Mouse (Mus musculus) CD8-positive naive resting alpha-beta T cell, adult 2 months (primary cell): ENCODE results near the gene Lingo3.

Experiments
- DNase-seq, 2 experiments: peaks; one replicate each; pipeline ENCODE4 v3.0.0; 2022; ENCODE audit warnings: low read depth in 2 of 2, low spot score in 2 of 2

Lingo3 gene

DNA sequence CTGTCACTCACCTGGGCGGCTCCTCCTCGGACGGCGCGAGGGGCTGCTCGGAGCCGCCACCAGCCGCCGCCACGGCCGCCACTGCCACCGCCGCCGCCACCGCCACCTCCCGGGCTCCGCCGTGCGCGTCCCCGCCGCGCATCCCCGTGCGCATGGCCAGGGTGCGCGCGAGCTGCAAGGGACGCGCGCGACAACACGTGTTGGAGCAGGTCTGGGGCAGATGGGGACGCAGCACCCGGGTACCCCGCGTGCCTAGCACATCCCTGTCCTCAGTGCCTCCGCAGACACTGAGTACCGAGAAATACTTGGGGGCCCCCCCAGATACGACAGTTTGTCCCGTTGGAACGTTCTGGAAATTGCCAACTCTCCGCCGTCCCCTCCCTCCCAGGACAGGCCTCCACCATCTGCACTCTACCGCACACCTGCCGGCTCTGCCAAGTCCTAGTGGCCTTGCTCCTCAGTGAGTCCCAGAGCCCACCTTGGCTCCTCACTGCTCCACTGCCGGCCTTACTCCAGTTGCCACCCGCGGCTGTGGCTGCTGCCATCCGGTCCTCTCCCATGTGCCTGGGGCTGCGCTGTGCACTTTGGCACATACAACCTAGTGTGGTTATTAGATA, at the start of gene Lingo3:
Lingo3 (minus strand) TSS at position 109 of the 617 bp plus-strand sequence.
- DNase-seq: no peak

DNA sequence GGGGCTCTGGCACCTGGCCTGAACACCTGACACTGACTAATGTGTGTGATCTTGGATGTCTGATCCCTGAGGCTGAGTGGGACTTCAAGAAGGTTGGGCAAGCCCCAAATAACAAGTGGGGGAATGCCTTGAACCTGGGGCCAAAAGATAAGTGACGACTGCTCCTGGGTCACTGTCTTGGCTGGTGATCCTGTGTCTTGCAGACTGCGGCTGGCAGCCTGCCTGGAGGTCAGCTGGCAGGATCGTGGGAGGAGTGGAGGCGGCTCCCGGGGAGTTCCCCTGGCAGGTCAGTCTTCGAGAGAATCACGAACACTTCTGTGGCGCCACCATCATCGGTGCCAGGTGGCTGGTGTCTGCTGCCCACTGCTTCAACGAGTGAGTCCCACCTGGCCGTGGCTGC, 43.3 kb upstream of the Lingo3 start:
- no peak for DNase-seq

DNA sequence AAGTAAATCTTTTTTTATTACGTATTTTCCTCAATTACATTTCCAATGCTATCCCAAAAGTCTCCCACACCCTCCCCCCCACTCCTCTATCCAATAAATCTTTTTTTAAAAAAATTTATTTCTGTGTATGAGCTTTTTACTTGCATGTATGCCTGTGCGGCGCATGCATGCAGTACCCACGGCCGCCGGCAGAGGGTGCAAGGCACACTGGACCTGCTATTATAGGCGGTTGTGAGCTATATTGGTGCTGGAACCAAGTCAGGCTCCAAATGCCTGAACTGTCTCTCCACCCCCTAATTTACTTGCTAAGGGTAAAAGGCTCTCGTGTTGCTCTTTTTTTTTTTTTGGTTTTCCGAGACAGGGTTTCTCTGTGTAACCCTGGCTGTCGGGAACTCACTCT, 37.5 kb upstream of the Lingo3 start:
- peak; percentile 82 to 85 for DNase-seq

GRCm38 (mm10) chr10:80880901-80881300, 37.1 kb upstream of the Lingo3 start:
- DNase-seq: no peak

GRCm38 (mm10) chr10:80880131-80880641, 36.3 kb upstream of the Lingo3 start:
- DNase-seq: peak; percentile 43 to 60

- DNase-seq: no peak
Measured at GRCm38 (mm10) chr10:80876594-80876993, 32.8 kb upstream of the Lingo3 start.

- DNase-seq: peak; percentile 56 to 68
Measured at GRCm38 (mm10) chr10:80876028-80876427, 32.2 kb upstream of the Lingo3 start.

DNA sequence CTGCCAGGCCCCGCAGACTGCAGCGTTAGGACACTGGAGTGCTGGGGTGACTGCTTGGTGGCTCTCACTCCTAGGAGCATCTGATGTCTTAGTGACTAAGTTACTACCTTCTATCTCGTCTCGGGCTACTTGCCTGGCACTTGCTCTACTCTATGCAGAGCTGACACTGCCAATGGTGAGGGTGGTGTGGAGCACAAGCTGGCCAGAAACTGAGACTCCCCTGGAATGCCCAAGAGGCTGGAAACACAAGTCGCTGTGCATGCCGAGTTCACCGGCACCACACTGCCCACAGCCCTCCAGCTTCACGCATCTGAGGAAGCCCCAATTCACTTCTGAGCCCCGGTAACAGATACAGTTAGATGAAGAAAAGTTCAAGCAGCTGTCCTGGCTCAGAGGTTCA, 30.2 kb upstream of the Lingo3 start:
- no peak for DNase-seq

DNA sequence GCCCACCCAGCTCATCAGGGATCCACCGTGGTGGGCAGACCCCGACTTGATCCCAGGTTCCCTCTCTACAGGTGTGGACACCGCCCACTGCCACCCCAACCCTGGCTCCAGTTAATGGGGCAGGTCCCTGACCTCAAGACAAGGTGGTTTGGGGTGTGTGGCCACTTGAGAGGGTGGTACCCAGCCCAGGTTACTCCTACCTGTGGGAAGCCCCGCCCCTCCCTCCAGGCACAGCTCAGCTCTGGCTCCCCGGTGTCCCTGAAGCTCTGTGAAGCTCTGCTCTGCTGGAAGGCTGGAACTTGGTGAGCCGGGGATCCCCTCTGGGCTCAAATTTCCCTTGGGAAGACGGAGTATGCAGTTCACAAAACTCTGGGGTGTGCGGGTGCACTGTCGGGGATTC, 27.7 kb upstream of the Lingo3 start, which contains the start of gene Tmprss9:
Tmprss9 (plus strand) TSS at position 268 of the 400 bp plus-strand sequence.
- DNase-seq: no peak

DNA sequence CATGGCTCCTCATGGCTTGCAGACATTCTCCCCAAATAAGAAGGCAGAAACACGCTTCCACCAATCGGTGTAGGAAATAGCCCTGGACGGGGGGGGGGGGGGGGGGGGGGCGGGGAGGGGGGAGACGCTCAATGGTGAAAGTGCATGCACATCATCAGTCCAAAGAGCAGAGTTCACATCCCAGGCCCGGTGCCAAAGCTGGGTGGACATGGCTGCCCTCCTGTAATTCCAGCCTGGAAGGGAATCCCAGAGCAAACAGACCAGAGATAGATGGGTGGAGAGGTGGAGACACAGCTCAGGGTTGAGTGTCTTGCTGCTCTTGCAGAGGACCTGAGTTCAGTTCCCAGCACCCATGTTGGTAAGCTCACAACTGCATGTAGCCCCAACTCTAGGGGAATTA, 27.2 kb upstream of the Lingo3 start:
- DNase-seq: no peak

- no peak for DNase-seq
Measured at GRCm38 (mm10) chr10:80864446-80864845, 20.6 kb upstream of the Lingo3 start.

- DNase-seq: no peak
Measured at GRCm38 (mm10) chr10:80862305-80862704, 18.5 kb upstream of the Lingo3 start.

DNA sequence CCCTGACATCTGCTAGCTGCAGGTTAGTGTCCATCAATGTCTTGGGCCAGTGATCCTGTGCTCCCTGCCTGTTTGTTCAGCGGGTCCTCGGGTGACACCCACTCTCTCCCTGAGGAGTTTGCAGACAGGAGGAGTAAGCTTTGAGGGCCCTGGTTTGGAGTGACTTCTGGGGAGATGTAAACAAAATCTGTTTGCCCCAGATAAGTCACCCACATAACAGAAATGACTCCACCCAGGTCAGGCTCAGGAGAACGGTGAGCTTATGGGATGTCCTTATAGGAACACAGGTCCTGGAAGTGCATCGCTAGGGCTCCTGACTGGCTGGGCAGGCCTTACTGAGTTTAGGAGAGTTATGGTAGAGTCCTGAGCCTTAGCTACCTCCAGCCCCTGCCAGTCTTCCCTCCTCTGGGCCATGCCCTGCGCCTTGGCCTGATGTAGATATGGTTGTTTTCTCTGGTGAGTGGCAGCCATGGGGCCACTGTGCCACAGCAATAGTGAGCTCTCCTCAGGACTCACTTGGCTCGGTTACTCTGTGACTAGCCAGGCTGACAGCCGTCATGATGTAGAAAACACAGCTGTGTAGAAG, 14.6 kb upstream of the Lingo3 start:
- DNase-seq: no peak

- no peak for DNase-seq
Measured at GRCm38 (mm10) chr10:80857848-80858247, 14.0 kb upstream of the Lingo3 start.

DNA sequence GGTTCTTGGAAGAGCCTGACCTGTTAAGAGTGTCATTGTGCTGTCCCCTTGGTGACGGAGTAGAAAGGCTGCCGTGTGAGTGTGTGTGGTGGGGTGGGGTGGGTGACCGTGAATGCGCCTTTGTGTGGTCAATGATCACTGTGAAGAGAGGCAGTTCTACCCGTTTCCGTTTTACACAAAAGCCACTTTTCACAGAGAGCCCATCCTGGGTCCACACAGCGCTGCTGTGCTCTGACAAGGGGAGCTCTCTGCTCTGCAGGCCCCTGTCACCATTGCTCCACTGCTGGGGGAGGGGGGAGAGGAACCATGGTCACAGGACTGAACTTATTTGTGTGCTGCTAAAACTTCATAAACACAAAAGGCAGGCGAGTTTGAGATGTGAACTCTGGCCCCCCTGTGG, 13.5 kb upstream of the Lingo3 start:
- DNase-seq: no peak

- DNase-seq: no peak
Measured at GRCm38 (mm10) chr10:80856908-80857307, 13.1 kb upstream of the Lingo3 start.

GRCm38 (mm10) chr10:80856267-80856666, 12.4 kb upstream of the Lingo3 start:
- DNase-seq: peak in 1 of 2 experiments; percentile 12

GRCm38 (mm10) chr10:80855749-80856073, 11.9 kb upstream of the Lingo3 start:
- no peak for DNase-seq

DNA sequence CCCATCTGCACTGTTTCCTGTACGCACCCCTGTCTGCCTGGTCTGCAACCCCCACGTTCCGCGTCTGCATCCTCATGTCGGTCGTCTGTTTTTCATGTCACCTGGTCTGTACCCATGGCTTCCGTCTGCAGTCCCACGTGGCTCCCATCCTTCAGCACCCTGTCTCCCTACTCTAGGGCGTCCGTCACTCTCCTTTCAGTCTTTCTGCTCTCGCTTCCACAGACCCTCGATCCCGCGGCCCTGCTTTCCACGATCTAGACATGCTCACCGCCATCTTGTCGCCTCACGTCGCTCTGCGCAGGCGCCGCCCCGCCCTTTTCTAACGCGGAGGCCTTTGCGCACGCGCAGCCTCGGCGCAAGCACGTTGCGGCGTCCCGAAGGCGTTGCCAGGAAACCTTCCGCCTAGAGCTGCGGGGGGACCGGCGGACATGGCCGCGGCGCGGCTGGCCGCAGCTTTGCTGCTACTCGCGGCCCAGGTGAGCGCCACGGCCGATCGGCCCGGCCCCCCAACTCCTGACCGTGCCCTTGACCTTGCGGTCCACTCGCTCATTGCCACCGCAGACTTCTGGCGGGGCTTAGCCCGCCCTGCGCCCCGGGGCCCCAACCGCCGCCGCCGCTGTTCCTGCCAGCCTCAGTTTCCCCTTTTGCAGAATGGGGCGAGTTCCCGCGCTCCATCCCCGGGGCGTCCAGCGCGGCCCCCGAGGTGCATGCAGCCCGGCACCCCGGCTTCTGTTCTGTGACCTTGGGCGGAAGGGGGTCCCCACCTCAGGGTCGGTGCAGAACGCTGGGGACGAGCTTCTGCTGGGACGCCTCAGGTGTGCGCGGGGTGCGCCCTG, 11.3 kb upstream of the Lingo3 start, which contains the start of the genes Lsm7 and Sppl2b:
Lsm7 (minus strand) TSS at position 297 of the 836 bp plus-strand sequence.
Sppl2b (plus strand) TSS at position 363 of the 836 bp plus-strand sequence.
- peak; percentile 96 to 98 for DNase-seq

DNA sequence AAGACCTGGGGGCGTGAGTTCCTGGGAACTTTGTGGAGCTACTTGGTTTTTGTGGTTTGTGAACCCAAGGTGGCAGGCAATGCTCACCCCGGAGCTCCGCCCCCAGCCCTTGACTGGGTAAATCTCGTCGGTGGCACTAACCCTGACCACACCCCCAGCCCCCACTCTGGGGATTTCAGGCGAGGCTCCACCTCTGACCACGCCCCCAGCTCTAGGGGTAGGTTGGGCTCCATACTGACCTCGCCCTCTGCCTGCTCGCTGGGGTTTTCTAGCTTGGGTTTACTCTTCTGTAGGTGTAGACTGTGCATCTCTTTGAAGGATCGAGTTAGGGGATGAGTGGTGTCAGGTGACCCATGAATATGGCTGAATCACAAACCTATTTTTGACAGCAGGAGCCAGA, 4.7 kb upstream of the Lingo3 start:
- DNase-seq: peak; percentile 29 to 59

GRCm38 (mm10) chr10:80845732-80846131, 1.9 kb upstream of the Lingo3 start:
- no peak for DNase-seq
